Mouse (Mus musculus) C2C12 (cell line): ENCODE measurements around the gene Bckdha.

ENCODE experiments used
- CEBPB ChIP-seq: IDR thresholded peaks from one replicate; pipeline ENCODE4 v1.6.1; 2011; ENCODE audit warnings: low read depth, mild to moderate bottlenecking, control low read depth, moderate library complexity
- CTCF ChIP-seq: IDR thresholded peaks from one replicate; pipeline ENCODE4 v1.5.1; 2011; ENCODE audit not compliant: control insufficient read depth, insufficient read depth, insufficient read length
- FOSL1 ChIP-seq: IDR thresholded peaks from one replicate; pipeline ENCODE4 v1.8.0; 2011; ENCODE audit warnings: mild to moderate bottlenecking, low read length; ENCODE audit not compliant: poor library complexity, insufficient read depth, severe bottlenecking
- MAX ChIP-seq: IDR thresholded peaks from one replicate; pipeline ENCODE4 v1.6.1; 2011; ENCODE audit warnings: mild to moderate bottlenecking, control low read depth
- MYOD1 ChIP-seq: IDR thresholded peaks from one replicate; pipeline ENCODE4 v1.6.1; 2011; ENCODE audit warnings: low read depth; ENCODE audit not compliant: control insufficient read depth, insufficient read length
- MYOG ChIP-seq: IDR thresholded peaks from one replicate; pipeline ENCODE4 v1.6.1; 2011; ENCODE audit not compliant: control insufficient read depth, insufficient read length; ENCODE audit errors: extremely low read depth
- USF1 ChIP-seq: IDR thresholded peaks from one replicate; pipeline ENCODE4 v1.6.1; 2011; ENCODE audit warnings: low read depth, mild to moderate bottlenecking, control low read depth, moderate library complexity

GRCm38 (mm10) chr7:25599663-25600062, 59.1 kb downstream of the Bckdha start:
- TF ChIP-seq MYOG (no peak), CTCF (peak; percentile 23), MAX (no peak), USF1 (no peak), CEBPB (no peak), FOSL1 (no peak), MYOD1 (no peak)
